Mouse (Mus musculus) layer of hippocampus, postnatal 25 days (tissue): ENCODE results near the gene Dlx6. TPM values are rescaled to one million over a fixed set of nuclear protein-coding genes. Genes with fewer than 3 reads are reported as not detected.

Experiments used
- DNase-seq, 2 experiments: peaks; one replicate each; pipeline ENCODE4 v3.0.0; 2022; ENCODE audit warnings: mixed read lengths in 2 of 2, low spot score in 1 of 2; ENCODE audit errors: extremely low spot score in 1 of 2
- total RNA-seq, 2 experiments: library from RNA; stranded (reverse); gene quantifications; 2 replicates each; pipeline ENCODE4 v1.2.3; 2021

Dlx6 gene
- total RNA-seq, result 1 to 10 TPM; 6.2 to 8.1 TPM

GRCm38 (mm10) chr6:6863160-6863870, at the start of gene Dlx6:
Dlx6 (plus strand) TSS chr6:6863334.
- no peak for DNase-seq

GRCm38 (mm10) chr6:6816821-6817220, 46.3 kb upstream of the Dlx6 start:
- DNase-seq, result no peak

GRCm38 (mm10) chr6:6818036-6818788, 44.9 kb upstream of the Dlx6 start:
- DNase-seq, result no peak

- no peak for DNase-seq
These were observed 44.0 kb upstream of the Dlx6 start for GRCm38 (mm10) chr6:6819134-6819533.

- no peak for DNase-seq
These were observed 37.8 kb upstream of the Dlx6 start for GRCm38 (mm10) chr6:6825313-6825712.

GRCm38 (mm10) chr6:6826861-6827260, 36.3 kb upstream of the Dlx6 start:
- DNase-seq, result no peak

DNA sequence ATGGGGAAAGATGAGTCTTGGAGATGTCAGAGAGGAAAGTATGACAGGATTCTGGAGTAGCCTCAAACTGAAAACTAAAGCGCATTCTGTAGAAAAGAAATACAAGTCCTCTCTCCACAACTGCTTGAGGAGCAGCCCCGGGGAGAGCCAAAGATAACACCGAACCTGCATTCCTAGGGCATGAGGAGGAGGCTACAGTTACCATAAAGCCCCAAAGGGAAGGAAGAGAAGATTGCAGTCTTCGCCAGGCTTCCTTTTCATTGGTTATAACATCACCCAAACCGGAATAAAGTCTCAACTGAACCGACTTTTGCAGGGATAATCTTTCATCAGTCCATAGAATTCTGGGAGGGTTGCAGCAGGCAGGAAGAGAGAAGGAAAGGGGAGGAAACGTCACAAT, 32.7 kb upstream of the Dlx6 start:
- no peak for DNase-seq

- DNase-seq, result no peak
These were observed 29.8 kb upstream of the Dlx6 start for GRCm38 (mm10) chr6:6833301-6833700.

DNA sequence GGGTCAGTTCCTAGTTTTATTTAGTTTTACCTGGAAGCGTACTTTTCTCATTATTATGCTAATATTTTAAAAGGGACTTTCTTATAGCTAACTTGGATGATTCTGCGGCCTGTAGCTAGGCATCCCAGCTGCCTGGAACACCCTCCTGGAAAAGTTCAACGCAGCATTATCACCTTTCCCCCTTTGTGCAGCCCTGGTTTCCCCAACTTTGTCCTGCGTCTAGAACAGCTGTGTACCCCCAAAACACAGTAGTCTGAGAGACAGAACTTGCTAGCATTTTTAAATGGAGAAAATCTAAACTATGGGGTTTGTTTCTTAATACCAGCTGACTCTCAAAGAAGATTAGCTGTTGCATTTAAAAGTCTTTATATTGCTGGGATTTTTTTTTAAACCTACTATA, 14.6 kb upstream of the Dlx6 start:
- DNase-seq, result no peak

GRCm38 (mm10) chr6:6849744-6850143, 13.4 kb upstream of the Dlx6 start:
- DNase-seq, result no peak

DNA sequence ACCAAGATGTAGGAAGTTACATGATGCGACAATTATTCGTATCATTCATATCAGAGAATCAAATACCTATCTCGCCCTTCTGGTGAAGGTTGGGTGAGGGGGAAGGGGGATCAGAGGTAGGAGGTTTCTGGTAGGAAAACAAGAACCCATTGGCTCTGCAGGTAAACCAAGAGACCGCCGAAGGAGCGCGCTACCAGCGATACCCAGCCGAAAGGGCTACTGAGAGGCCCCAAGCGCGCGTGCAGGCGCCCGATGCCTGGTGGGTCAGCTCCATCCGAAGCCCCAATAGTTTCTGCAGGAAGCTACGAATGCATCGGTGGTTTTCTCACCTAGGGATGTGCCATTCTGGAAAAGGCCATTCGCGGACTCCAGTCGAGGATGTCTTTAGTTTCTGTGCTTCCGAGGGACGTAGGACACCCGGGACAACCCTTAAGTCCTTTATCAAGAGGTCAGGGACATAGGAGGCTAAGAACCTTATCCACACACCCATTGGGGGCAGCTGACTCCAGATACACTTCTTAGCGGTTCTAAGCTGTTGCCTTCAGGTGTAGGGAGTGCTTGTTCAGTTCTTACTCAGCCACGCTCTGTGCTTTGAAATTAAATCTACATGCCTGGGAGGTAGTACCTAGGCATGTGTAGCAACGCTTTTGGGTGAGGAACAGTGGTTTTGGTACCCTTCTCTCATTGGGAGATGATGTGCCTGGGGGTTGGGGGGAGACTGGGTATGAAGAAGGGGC, 12.6 kb upstream of the Dlx6 start:
- no peak for DNase-seq

GRCm38 (mm10) chr6:6851166-6851565, 12.0 kb upstream of the Dlx6 start:
- no peak for DNase-seq

DNA sequence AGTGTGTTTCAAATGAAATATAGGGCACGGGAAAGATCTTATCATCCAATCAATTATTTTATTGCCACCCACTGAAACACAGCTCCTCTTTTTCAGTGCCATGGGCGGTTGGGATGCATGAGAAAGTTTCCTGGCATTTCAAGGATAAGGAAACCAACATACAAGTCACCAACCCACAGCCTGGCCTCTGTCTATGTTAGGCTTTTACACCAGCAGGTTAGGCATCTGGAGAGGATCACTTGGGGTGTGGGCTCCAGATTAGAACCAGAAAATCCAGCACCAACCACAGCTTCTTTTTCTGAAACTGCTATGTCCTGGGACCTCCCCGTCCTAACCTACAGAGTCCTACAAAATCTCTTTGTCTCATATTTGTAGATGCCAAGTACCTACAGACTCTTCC, 10.2 kb upstream of the Dlx6 start:
- no peak for DNase-seq

- no peak for DNase-seq
These were observed 9.0 kb upstream of the Dlx6 start for GRCm38 (mm10) chr6:6854176-6854575.

DNA sequence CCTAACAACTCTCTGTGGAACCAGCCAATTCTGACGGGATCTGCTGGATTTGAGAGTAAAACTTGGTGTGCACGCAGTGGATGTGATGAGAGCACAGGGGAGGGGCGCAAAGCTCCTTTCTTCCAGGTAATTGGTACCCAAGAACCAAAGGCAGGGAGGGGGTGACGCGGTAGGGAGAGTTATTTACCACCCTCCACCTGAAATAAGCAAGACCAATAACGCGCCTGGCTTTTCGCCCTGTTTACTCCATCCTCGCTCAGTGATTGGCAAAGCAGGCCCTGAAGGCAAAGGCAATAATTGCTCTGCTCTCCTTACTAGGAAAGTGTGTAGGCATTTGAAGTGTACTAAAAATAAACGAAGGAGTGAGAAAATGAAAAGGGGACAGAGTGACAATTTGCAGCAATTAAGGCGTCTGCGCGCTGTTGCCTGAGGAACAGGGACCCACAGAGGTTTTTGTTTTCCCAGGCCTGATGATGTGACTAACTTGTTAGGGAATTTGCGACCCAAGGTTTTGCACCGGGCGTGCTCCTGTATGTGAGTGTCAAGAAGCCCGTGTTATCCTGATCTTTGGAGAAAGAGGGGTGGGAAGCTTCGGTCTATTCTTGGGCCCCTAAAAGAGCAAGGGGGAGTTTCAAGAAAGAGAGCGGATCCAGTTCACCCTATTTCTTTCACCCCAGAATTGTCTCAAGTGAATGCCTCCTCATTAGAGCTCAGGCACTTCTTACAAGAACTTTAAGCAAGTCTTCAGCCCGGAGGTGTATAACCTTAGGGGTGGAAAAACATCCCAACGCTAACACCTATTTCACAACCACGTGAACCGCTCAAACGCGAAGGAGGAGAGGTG, 8.0 kb upstream of the Dlx6 start:
- no peak for DNase-seq

DNA sequence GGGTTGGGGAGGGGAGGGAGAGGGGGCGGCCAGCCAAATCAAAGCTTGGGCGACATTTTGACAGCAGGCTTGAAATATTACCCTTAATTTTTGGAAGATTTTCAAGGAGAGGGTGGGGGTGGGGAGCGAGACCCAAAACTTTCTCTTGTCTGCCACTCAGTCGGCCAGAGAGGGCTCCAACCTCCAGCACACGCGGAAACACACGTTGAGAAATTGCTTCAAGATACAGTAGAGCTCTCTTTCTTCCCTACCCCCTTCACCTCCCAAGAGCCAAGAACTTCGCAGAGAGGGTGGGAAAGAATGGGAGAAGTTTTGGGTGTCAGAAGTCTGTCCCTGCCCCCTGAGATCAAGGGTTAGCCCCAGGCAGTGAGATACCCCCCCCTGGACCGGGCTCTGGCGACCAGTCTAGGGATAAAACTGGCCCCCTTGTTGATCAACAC, 7.4 kb upstream of the Dlx6 start:
- DNase-seq, result no peak

DNA sequence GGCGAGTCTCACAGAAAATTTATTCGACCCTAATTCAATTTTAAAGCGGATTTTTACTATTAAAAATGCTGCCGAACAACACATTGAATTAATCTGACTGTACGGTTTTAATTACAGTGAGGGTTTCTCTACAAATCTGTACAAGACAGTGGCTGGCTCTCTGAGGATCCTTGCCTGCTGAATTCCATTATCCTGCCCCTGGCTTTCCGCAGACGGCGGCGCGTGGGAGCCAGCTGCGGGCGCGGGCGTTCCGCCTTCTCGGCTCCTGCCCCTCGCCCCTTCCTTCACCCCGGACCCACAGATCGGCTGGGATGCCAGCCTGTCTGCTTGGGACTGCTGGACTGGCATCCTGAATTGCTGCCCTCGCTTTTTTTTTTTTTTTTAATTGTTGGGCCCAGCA, 6.8 kb upstream of the Dlx6 start:
- no peak for DNase-seq

- no peak for DNase-seq
These were observed 6.3 kb upstream of the Dlx6 start for GRCm38 (mm10) chr6:6856881-6857280.

- DNase-seq, result no peak
These were observed 5.4 kb upstream of the Dlx6 start for GRCm38 (mm10) chr6:6857766-6858165.

- no peak for DNase-seq
These were observed 4.6 kb upstream of the Dlx6 start for GRCm38 (mm10) chr6:6858571-6858970.
